Mouse (Mus musculus) heart, embryonic 16.5 days (tissue): Measurements from ENCODE around the gene Ermp1. TPM values are rescaled to one million over a fixed set of nuclear protein-coding genes. Genes with fewer than 3 reads are reported as not detected.

Source experiments
- ATAC-seq: fragments of 200-750 bp; cut with Nextera tagmentation; replicated peaks from 2 replicates; pipeline ENCODE4 v1.8.0; 2017; ENCODE audit warnings: moderate number of reproducible peaks; ENCODE audit not compliant: insufficient read depth, low FRiP score; ENCODE audit errors: extremely low read depth
- H3K27ac ChIP-seq: fragments of 300-500 bp; sonication (generic); 2 replicates; pipeline ENCODE4 v1.5.1; 2014; ENCODE audit warnings: mild to moderate bottlenecking, low read length, control low read depth, moderate library complexity
- H3K27me3 ChIP-seq: fragments of 300-500 bp; sonication (generic); 2 replicates; pipeline ENCODE4 v1.6.1; 2014; ENCODE audit warnings: low read length, mixed read lengths; ENCODE audit not compliant: control insufficient read depth, insufficient read depth
- H3K36me3 ChIP-seq: fragments of 300-500 bp; sonication (generic); 2 replicates; pipeline ENCODE4 v1.6.1; 2014; ENCODE audit not compliant: control insufficient read depth, insufficient read depth
- H3K4me1 ChIP-seq: fragments of 300-500 bp; sonication (generic); 2 replicates; pipeline ENCODE4 v1.6.1; 2014; ENCODE audit warnings: low read length, mixed read lengths; ENCODE audit not compliant: control insufficient read depth, insufficient read depth
- H3K4me2 ChIP-seq: fragments of 300-500 bp; sonication (generic); 2 replicates; pipeline ENCODE4 v1.6.1; 2014; ENCODE audit warnings: low read depth, mild to moderate bottlenecking, control low read depth, low read length
- H3K4me3 ChIP-seq: fragments of 300-500 bp; sonication (generic); 2 replicates; pipeline ENCODE4 v1.5.1; 2014; ENCODE audit warnings: mild to moderate bottlenecking, control low read depth, low read length
- H3K9ac ChIP-seq: fragments of 300-500 bp; sonication (generic); 2 replicates; pipeline ENCODE4 v1.6.1; 2014; ENCODE audit warnings: low read length, control low read depth
- H3K9me3 ChIP-seq: fragments of 300-500 bp; sonication (generic); replicated peaks from 2 replicates; pipeline ENCODE4 v1.6.1; 2016; ENCODE audit warnings: low read length; ENCODE audit not compliant: control insufficient read depth
- WGBS: fragments of 180-500 bp; shearing (Covaris S2); extraction: QIAGEN DNeasy Blood & Tissue Kit; methylation state at CpG from one replicate; pipeline ENCODE4 v1.1.7; 2014; 5-methylcytosine and 5-hydroxymethylcytosine counted together
- polyA plus RNA-seq: library from polyadenylated mRNA; unstranded; fragments of >200 nt; fragmentation: Nextera tagmentation; extraction: Ambion mirVana; gene quantifications from 2 replicates; pipeline ENCODE4 v1.2.1, GENCODE M21; 2015

The Ermp1 gene
- polyA plus RNA-seq, 1 experiment from 2014 or later, result 8.8 TPM

GRCm38 (mm10) chr19:29678181-29678778, 30.1 kb upstream of the Ermp1 start:
- H3K9me3 ChIP-seq, result no peaks in the 10 kb centered on the region; the same call in 1 of the 2 replicates
- H3K27ac ChIP-seq, result no peak overlapping the region
- no peak overlapping the region for H3K4me2 ChIP-seq
- H3K4me1 ChIP-seq, result no peaks in the 10 kb centered on the region
- H3K4me3 ChIP-seq, result no peak overlapping the region
- no peak overlapping the region for H3K9ac ChIP-seq
- no peaks in the 10 kb centered on the region for H3K36me3 ChIP-seq
- no peak for ATAC-seq
- H3K27me3 ChIP-seq, result peaks cover 10% of the 10 kb centered on the region; the same call in 1 of the 2 replicates
- 74% methylated on average over 6 of the region's 6 CpGs for WGBS

GRCm38 (mm10) chr19:29676479-29677193, 28.4 kb upstream of the Ermp1 start:
- WGBS, result 86% methylated on average over 10 of the region's 10 CpGs
- peaks cover 10% of the 10 kb centered on the region; the same call in 1 of the 2 replicates for H3K27me3 ChIP-seq
- ATAC-seq, result no peak
- H3K4me3 ChIP-seq, result no peak overlapping the region
- H3K9me3 ChIP-seq, result no peaks in the 10 kb centered on the region; the same call in 1 of the 2 replicates
- no peak overlapping the region for H3K9ac ChIP-seq
- H3K27ac ChIP-seq, result no peak overlapping the region
- no peaks in the 10 kb centered on the region for H3K36me3 ChIP-seq
- no peak overlapping the region for H3K4me2 ChIP-seq
- H3K4me1 ChIP-seq, result no peaks in the 10 kb centered on the region

- 49% methylated on average over 9 of the region's 9 CpGs for WGBS
- no peaks in the 10 kb centered on the region for H3K4me1 ChIP-seq
- no peak for ATAC-seq
- H3K4me3 ChIP-seq, result no peak overlapping the region
- no peak overlapping the region for H3K9ac ChIP-seq
- no peaks in the 10 kb centered on the region for H3K9me3 ChIP-seq
- no peak overlapping the region for H3K4me2 ChIP-seq
- H3K27me3 ChIP-seq, result peaks cover 10% of the 10 kb centered on the region; the same call in 1 of the 2 replicates
- no peak overlapping the region for H3K27ac ChIP-seq
- no peaks in the 10 kb centered on the region for H3K36me3 ChIP-seq
These were observed 27.4 kb upstream of the Ermp1 start for GRCm38 (mm10) chr19:29675562-29676078.

- H3K4me1 ChIP-seq, result no peaks in the 10 kb centered on the region
- peaks cover 10% of the 10 kb centered on the region; the same call in 1 of the 2 replicates for H3K27me3 ChIP-seq
- 91% methylated on average over 7 of the region's 7 CpGs for whole genome bisulfite sequencing
- no peaks in the 10 kb centered on the region for H3K9me3 ChIP-seq
- no peak overlapping the region for H3K27ac ChIP-seq
- no peak overlapping the region for H3K4me3 ChIP-seq
- no peaks in the 10 kb centered on the region for H3K36me3 ChIP-seq
- ATAC-seq, result no peak
- H3K4me2 ChIP-seq, result no peak overlapping the region
- H3K9ac ChIP-seq, result no peak overlapping the region
These were observed 26.7 kb upstream of the Ermp1 start for GRCm38 (mm10) chr19:29674946-29675345.

- H3K9ac ChIP-seq, result no peak overlapping the region
- no peak overlapping the region for H3K4me3 ChIP-seq
- H3K27me3 ChIP-seq, result peaks cover 10% of the 10 kb centered on the region; the same call in 1 of the 2 replicates
- H3K27ac ChIP-seq, result no peak overlapping the region
- WGBS, result 95% methylated on average over 13 of the region's 13 CpGs
- H3K36me3 ChIP-seq, result no peaks in the 10 kb centered on the region
- no peak for ATAC-seq
- no peak overlapping the region for H3K4me2 ChIP-seq
- H3K4me1 ChIP-seq, result no peaks in the 10 kb centered on the region
- no peaks in the 10 kb centered on the region for H3K9me3 ChIP-seq
These were observed 24.4 kb upstream of the Ermp1 start for GRCm38 (mm10) chr19:29672660-29673059.

GRCm38 (mm10) chr19:29671160-29671559, 22.9 kb upstream of the Ermp1 start:
- Histone ChIP-seq H3K4me3 (no peak overlapping the region), H3K9ac (no peak overlapping the region), H3K4me1 (peaks cover 3% of the 10 kb centered on the region; the same call in 1 of the 2 replicates), H3K27me3 (peaks cover 10% of the 10 kb centered on the region; the same call in 1 of the 2 replicates), H3K36me3 (no peaks in the 10 kb centered on the region), H3K27ac (no peak overlapping the region), H3K9me3 (no peaks in the 10 kb centered on the region), H3K4me2 (no peak overlapping the region)
- ATAC-seq, result no peak
- WGBS, result 83% methylated on average over 2 of the region's 2 CpGs

- H3K9ac ChIP-seq, result no peak overlapping the region
- H3K4me3 ChIP-seq, result no peak overlapping the region
- H3K4me2 ChIP-seq, result no peak overlapping the region
- WGBS, result 87% methylated on average over 6 of the region's 6 CpGs
- no peak for ATAC-seq
- H3K27me3 ChIP-seq, result peaks cover 6% of the 10 kb centered on the region; the same call in 1 of the 2 replicates
- H3K4me1 ChIP-seq, result peaks cover 3% of the 10 kb centered on the region; the same call in 1 of the 2 replicates
- no peak overlapping the region for H3K27ac ChIP-seq
- H3K9me3 ChIP-seq, result no peaks in the 10 kb centered on the region
- no peaks in the 10 kb centered on the region for H3K36me3 ChIP-seq
These were observed 22.0 kb upstream of the Ermp1 start for GRCm38 (mm10) chr19:29670247-29670646.

- Histone ChIP-seq H3K4me3 (no peak overlapping the region), H3K4me2 (no peak overlapping the region), H3K9me3 (no peaks in the 10 kb centered on the region)
These were observed 19.9 kb upstream of the Ermp1 start for GRCm38 (mm10) chr19:29668135-29668534.

More at GRCm38 (mm10) chr19:29668135-29668534, 19.9 kb upstream of the Ermp1 start:
- H3K27me3 ChIP-seq, result no peaks in the 10 kb centered on the region; the same call in 1 of the 2 replicates
- H3K27ac ChIP-seq, result no peak overlapping the region
- H3K36me3 ChIP-seq, result no peaks in the 10 kb centered on the region
- no peak for ATAC-seq
- 87% methylated on average over 7 of the region's 7 CpGs for WGBS
- H3K4me1 ChIP-seq, result peaks cover 3% of the 10 kb centered on the region; the same call in 1 of the 2 replicates
- H3K9ac ChIP-seq, result no peak overlapping the region
